Mouse (Mus musculus) neural tube, embryonic 15.5 days (tissue): ENCODE data around the gene Mettl16. TPM values are rescaled to one million over a fixed set of nuclear protein-coding genes. Genes with fewer than 3 reads are reported as not detected.
A peak's percentile ranks its signal among the peaks of the same experiment; 100 is the strongest.

Source experiments
- ATAC-seq: fragments of 200-750 bp; cut with Nextera tagmentation; 2 replicates; pipeline ENCODE4 v1.8.0; 2017; ENCODE audit warnings: mild to moderate bottlenecking, moderate TSS enrichment, moderate library complexity; ENCODE audit not compliant: low FRiP score
- H3K27ac ChIP-seq: fragments of 300-500 bp; sonication (generic); replicated peaks from 2 replicates; pipeline ENCODE4 v1.5.1; 2015; ENCODE audit warnings: mild to moderate bottlenecking, inconsistent platforms
- H3K27me3 ChIP-seq: fragments of 300-500 bp; sonication (generic); replicated peaks from 2 replicates; pipeline ENCODE4 v1.6.1; 2015; ENCODE audit warnings: inconsistent platforms
- H3K36me3 ChIP-seq: fragments of 300-500 bp; sonication (generic); 2 replicates; pipeline ENCODE4 v1.6.1; 2015; ENCODE audit warnings: inconsistent platforms
- H3K4me1 ChIP-seq: fragments of 300-500 bp; sonication (generic); 2 replicates; pipeline ENCODE4 v1.6.1; 2015; ENCODE audit warnings: inconsistent platforms
- H3K4me2 ChIP-seq: fragments of 300-500 bp; sonication (generic); 2 replicates; pipeline ENCODE4 v1.6.1; 2015; ENCODE audit warnings: inconsistent platforms, mild to moderate bottlenecking, moderate library complexity
- H3K4me3 ChIP-seq: fragments of 300-500 bp; sonication (generic); replicated peaks from 2 replicates; pipeline ENCODE4 v1.5.1; 2015; ENCODE audit warnings: mild to moderate bottlenecking, inconsistent platforms
- H3K9ac ChIP-seq: fragments of 300-500 bp; sonication (generic); replicated peaks from 2 replicates; pipeline ENCODE4 v1.6.1; 2015; ENCODE audit warnings: mild to moderate bottlenecking, inconsistent platforms
- H3K9me3 ChIP-seq: fragments of 300-500 bp; sonication (generic); replicated peaks from 2 replicates; pipeline ENCODE4 v1.6.1; 2016; ENCODE audit warnings: inconsistent platforms
- WGBS: fragments of 180-500 bp; shearing (Covaris S2); methylation state at CpG from one replicate; pipeline ENCODE4 v1.1.7; 2015; ENCODE audit warnings: mixed read lengths; 5-methylcytosine and 5-hydroxymethylcytosine counted together
- polyA plus RNA-seq: library from polyadenylated mRNA; unstranded; fragments of >200 nt; fragmentation: Nextera tagmentation; extraction: Ambion mirVana; gene quantifications from 2 replicates; pipeline ENCODE4 v1.2.1, GENCODE M21; 2015

Mettl16 gene
- polyA plus RNA-seq, 1 experiment from 2014 or later: 45.5 TPM

DNA sequence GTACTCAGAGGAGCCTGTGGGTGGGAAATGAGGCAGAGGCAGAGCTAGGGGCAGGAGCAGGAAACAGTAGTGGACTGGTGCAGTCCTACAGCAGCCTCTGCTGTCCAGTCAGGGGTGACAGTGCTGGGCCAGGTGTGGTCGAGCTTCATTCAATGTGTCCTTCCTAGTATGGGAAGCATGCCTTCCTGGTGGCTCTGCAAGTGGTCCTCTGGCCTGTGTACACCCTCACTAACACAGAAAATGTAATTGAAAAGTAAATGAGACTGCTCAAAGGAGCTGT, 63.7 kb downstream of the Mettl16 start:
- no peak for ATAC-seq
- no peak overlapping the region for H3K9ac ChIP-seq
- H3K4me3 ChIP-seq: no peak overlapping the region
- H3K36me3 ChIP-seq: no peaks in the 10 kb centered on the region
- no peak overlapping the region for H3K27ac ChIP-seq
- peaks cover 67% of the 10 kb centered on the region for H3K4me1 ChIP-seq
- no peaks in the 10 kb centered on the region for H3K27me3 ChIP-seq
- WGBS: 69% methylated on average over 1 of the region's 1 CpGs
- no peak overlapping the region for H3K4me2 ChIP-seq
- no peaks in the 10 kb centered on the region for H3K9me3 ChIP-seq

DNA sequence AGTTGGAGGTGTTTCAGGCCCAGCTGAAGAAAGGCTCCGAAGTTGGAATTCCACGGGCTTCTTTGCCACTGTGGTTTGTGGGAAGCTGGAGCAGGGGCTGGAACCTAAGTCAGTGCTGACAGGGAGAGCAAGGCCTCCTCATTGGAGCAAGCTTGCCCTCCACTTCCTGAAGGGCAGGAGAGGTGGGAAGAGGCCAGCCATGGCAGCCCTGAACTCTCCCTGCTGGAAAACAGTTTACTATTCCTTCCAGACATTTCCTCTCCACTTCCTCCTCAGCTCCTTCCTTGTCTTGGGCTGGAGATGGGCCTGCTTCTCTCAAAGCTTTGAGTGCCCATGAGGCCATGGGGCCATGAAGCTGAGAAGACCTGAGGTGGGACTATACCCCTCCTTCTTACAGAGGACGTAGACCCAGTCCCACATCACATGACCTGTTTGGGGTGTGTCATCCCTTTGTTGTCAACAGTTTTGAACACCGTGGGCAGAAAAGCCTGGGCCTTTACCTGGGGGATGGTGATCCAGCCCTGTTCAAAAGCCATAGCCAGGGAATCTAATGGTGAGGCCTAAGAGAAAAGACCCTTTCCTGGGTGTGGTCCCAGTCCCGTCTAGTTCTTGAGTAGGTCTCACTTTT, 64.1 kb downstream of the Mettl16 start:
- Histone ChIP-seq H3K27ac (no peak overlapping the region), H3K4me1 (peaks cover 66% of the 10 kb centered on the region)

DNA sequence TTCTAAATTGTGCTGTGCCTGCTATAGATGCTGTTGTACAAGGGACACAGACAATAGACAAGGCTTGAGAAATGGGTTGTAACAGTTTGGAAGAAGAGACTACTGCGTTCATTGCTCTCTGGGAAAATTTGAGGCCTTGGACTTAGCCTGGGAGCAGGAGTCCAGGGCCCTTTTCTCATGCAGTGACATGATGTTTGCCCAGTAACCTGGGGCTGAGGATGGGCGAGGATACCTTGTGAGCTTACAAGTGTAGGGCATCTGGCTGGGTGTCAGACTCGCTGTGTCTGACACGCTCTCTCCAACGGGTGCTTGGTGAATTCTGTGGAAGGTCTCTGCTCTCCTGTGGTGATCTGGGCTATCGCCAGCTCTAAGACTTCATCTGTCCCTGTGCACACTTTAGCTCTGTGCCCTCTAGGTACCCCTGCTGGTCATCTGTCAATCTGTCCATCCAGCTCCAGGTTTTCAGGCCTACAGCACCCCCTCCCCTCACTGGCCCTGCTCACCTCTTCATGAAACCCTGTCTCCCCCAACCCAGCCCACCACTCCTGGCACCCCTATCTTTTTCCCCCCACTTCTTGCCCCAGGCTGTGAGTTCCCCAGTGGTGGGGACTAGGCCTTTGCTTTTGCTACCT, 65.1 kb downstream of the Mettl16 start:
- Histone ChIP-seq H3K4me1 (peaks cover 64% of the 10 kb centered on the region), H3K27ac (no peak overlapping the region), H3K9me3 (no peaks in the 10 kb centered on the region), H3K36me3 (no peaks in the 10 kb centered on the region), H3K4me2 (no peak overlapping the region), H3K4me3 (no peak overlapping the region), H3K27me3 (no peaks in the 10 kb centered on the region), H3K9ac (no peak overlapping the region)
- ATAC-seq: no peak
- WGBS: 82% methylated on average over 6 of the region's 6 CpGs

More for the DNA sequence above, 64.1 kb downstream of the Mettl16 start:
- Histone ChIP-seq H3K4me2 (no peak overlapping the region), H3K36me3 (no peaks in the 10 kb centered on the region), H3K9me3 (no peaks in the 10 kb centered on the region), H3K9ac (no peak overlapping the region), H3K4me3 (no peak overlapping the region), H3K27me3 (no peaks in the 10 kb centered on the region)
- ATAC-seq: no peak
- WGBS: 63% methylated on average over 5 of the region's 5 CpGs

DNA sequence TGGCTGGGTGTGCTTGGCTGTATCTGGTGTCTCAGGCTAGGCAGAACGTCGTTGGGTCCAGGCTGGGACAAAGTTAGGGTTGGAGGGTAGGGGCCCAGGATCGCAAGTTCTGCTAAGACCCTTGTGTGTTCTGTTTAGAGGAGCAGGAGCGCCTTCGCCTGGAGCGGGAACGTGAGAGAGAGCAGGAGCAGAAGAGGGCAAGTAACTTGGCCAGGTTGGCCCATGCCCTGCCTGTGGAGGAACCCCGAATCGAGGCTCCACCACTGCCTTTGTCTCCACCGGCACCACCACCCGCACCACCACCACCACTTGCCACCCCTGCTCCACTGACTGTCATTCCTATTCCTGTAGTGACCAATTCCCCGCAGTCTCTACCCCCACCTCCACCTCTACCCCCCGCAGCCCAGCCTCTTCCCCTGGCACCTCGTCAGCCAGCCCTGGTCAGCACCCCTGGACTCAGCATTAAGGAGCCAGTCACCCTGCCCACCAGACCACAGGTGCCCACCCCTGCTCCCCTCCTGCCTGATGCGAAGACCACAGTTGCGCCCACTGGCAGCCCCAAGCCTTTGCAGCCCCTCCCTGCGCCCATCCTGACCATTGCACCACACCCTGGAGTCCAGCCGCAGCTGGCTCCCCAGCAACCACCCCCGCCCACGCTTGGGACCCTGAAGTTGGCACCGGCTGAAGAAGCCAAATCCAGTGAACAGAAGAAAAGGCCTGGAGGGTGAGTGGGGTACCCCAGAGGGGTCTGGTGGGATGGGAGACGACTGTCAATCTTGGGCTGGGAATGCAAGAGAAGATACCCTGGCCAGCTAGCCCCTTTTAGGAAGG, 65.8 kb downstream of the Mettl16 start:
- peaks cover 64% of the 10 kb centered on the region for H3K4me1 ChIP-seq
- no peak overlapping the region; the same call in 1 of the 2 replicates for H3K4me2 ChIP-seq
- no peak for ATAC-seq
- H3K36me3 ChIP-seq: no peaks in the 10 kb centered on the region
- no peaks in the 10 kb centered on the region for H3K9me3 ChIP-seq
- no peak overlapping the region for H3K4me3 ChIP-seq
- H3K27me3 ChIP-seq: no peaks in the 10 kb centered on the region
- no peak overlapping the region for H3K27ac ChIP-seq
- WGBS: 91% methylated on average over 22 of the region's 22 CpGs
- no peak overlapping the region; the same call in 1 of the 2 replicates for H3K9ac ChIP-seq

DNA sequence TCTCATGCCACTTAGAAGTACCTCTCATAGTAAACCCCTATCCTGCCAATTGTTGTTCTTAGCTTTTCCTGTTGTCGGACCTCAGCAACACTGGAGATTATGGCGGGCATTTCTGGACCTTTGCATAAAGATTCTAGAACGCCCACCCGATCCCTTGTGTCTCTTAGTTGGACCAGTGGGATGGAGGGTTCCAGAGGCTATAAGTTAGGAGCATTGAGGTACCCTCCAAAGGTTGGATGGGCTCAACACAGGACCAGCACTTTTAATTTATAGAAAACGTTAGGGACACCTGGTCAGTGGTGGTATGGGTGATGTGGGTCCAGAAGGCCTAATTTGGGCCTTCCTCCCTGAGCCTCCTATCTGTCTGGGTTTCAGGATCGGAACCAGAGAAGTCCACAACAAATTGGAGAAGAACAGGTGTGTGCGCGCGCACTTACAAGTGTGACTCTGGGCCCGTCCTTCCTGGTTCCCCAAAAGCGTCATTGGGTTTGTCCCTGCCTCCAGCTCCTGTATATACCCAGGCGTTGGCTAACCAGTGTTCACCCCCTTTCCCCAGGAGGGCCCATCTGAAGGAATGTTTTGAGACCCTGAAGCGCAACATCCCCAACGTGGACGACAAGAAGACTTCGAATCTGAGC, 66.5 kb downstream of the Mettl16 start:
- Histone ChIP-seq H3K4me1 (peaks cover 64% of the 10 kb centered on the region), H3K4me3 (peak overlapping the region; percentile 52), H3K27ac (peak overlapping the region; percentile 91), H3K27me3 (no peaks in the 10 kb centered on the region), H3K4me2 (peak overlapping the region; percentile 85), H3K9me3 (no peaks in the 10 kb centered on the region), H3K36me3 (peaks cover 4% of the 10 kb centered on the region), H3K9ac (peak overlapping the region; percentile 53)
- peak; percentile 0; the same call in 1 of the 2 replicates for ATAC-seq
- 51% methylated on average over 16 of the region's 16 CpGs for WGBS

DNA sequence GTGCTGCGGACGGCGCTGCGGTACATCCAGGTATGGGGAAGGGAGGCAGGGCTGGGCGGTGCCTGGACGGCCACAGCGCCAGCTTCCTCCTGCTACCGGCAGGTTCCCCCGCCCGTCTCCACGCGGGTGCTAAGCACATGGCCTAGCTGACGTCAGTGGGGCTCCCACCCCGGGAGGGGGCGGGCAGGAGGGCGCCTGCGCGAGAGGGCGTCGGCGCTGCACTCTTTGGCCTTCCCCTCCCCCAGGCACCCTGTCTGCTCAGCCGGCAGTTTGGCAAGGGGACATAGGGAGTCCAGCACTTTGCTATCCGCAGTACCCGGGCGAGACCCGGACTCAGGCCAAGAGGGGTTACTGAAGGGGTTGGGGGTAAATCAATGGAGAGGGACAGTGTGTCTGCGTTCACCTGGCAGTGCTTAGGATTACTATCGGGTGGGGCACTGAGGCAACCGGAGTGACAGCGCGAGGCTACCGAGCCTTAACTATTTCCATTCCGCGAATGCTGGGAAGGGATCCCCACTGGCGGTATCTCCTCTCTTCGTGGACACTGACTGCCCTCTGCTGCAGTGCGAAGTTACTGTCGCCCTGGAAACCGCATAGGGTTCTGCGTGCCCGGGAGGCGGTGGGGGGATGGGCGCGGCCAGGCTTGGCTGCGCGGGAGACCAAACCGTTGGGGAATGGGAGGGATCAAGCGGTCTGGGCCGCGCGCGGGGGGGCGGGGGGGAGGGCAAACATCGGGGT, 67.2 kb downstream of the Mettl16 start:
- peak overlapping the region; percentile 52 for H3K4me3 ChIP-seq
- H3K9me3 ChIP-seq: no peaks in the 10 kb centered on the region
- H3K27ac ChIP-seq: peak overlapping the region; percentile 91
- peak; percentile 66 for ATAC-seq
- WGBS: under 1% methylated on average over 44 of the region's 54 CpGs
- peak overlapping the region; percentile 53 for H3K9ac ChIP-seq
- H3K36me3 ChIP-seq: peaks cover 11% of the 10 kb centered on the region
- no peaks in the 10 kb centered on the region for H3K27me3 ChIP-seq
- H3K4me1 ChIP-seq: peaks cover 58% of the 10 kb centered on the region
- peak overlapping the region; percentile 85 for H3K4me2 ChIP-seq

DNA sequence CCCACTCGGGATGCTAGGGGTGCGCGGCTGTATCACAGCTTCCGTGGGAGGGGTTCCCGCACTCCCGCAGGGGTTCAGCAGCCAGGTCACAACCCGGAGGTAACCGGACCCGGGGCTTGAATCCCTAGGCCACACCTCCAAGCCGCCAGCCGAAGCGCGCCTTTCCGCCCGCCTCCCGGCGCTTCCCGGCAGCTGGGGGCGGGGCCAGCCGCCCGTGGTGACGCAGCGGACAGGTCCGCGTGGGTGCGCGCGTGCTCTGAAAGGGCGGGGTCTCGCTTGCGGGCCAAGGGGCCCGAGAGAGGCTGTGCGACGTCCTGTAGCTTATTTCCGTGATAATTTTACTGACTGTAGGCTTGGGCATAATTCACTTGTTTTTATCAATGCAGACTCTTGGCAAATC, 67.8 kb downstream of the Mettl16 start:
- Histone ChIP-seq H3K4me3 (peak overlapping the region; percentile 52), H3K27ac (peak overlapping the region; percentile 91), H3K4me1 (peaks cover 58% of the 10 kb centered on the region), H3K4me2 (peak overlapping the region; percentile 85), H3K9me3 (no peaks in the 10 kb centered on the region), H3K27me3 (no peaks in the 10 kb centered on the region), H3K36me3 (peaks cover 17% of the 10 kb centered on the region), H3K9ac (peak overlapping the region; percentile 53)
- WGBS: under 1% methylated on average over 35 of the region's 35 CpGs
- peak; percentile 73 for ATAC-seq

DNA sequence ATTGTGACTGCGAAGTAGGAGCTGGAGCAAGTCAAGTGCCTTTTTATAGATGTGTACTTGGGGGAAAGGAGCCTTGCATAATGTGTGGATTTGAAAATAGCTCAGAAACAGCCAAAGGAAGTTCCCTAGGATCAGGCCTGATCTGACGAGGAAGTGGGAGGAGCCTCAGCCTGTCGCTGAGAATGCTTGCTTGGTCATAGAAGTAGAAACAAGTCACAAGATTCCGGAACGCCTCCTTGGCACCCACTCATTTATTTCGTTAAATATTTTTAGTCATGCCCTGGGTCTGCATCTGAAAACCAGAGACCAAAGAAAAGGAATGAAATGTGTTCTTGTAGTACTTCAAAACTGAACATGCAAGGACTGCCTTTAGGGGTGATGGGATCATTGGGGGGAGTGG, 68.3 kb downstream of the Mettl16 start:
- Histone ChIP-seq H3K4me3 (peak overlapping the region; percentile 52), H3K27ac (peak overlapping the region; percentile 91), H3K9ac (peak overlapping the region; percentile 53; the same call in 1 of the 2 replicates), H3K27me3 (no peaks in the 10 kb centered on the region), H3K4me1 (peaks cover 56% of the 10 kb centered on the region), H3K9me3 (no peaks in the 10 kb centered on the region), H3K36me3 (peaks cover 22% of the 10 kb centered on the region), H3K4me2 (peak overlapping the region; percentile 85)
- 45% methylated on average over 6 of the region's 6 CpGs for WGBS
- no peak for ATAC-seq

DNA sequence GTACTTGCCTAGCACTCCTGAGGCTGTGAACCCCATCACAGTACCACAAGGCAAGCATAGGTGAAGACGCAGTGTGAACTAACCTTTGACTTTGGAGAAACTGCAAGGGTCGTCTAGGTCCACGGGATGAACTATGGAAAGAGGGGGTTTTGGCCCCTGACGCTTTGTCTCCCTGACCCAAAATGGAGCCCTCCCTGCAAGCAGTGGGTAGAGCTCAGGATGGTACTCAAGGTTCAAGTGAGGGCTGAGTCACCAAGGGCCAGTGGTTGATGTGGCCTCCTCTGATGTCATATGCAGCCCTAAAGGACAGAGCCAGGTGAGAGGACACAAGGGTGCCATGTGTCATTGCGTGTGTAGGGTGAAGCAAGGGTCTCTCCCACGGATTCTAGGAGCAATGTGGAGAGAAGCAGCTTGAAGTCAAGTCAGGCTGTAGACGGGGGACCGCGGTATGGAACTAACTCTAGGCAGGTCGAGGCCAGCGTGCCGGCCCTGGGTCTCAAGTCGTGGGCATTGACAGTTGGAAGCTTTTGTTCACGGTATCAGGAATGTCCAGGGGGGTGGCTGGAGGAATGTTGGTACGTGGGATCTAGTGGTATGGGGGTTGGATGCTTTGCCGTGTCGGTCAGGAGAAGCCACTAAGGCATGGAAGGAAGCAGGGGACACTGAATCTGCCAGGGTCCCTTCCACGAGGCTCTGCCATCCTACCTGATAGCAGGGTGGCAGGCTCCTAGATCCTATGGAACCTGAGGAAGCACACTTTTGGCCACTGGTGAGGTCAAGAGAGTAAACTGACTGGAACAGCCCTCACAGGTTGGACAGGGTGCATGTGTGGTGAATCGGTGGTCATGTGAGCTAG, 69.5 kb downstream of the Mettl16 start:
- no peak for ATAC-seq
- Histone ChIP-seq H3K4me3 (no peak overlapping the region), H3K27me3 (no peaks in the 10 kb centered on the region), H3K9ac (no peak overlapping the region), H3K4me1 (peaks cover 45% of the 10 kb centered on the region), H3K9me3 (no peaks in the 10 kb centered on the region), H3K4me2 (no peak overlapping the region), H3K27ac (no peak overlapping the region), H3K36me3 (peaks cover 25% of the 10 kb centered on the region)
- WGBS: 95% methylated on average over 19 of the region's 19 CpGs

DNA sequence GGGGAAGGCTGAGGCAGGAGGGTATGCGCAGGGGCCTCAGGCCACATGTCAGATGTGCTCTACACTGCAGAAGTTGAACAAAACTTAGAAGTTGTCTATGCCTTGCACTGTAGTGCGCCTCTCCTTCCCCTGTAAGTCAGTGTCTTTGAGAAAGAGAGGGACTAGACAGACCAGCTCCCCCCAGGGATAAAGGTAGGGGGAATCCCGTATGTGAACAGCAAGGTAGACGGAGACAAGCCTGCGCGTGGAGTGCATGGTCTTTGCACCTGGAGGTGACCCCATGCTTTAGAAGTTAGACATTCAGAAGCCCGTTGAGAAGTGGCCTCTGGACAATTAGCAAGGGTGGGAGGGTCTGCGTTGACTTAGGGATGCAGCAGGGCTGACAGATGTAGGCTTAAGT, 70.1 kb downstream of the Mettl16 start:
- H3K27me3 ChIP-seq: no peaks in the 10 kb centered on the region
- H3K27ac ChIP-seq: 0 out of 2 replicates have a peak overlapping the region, but pooled peaks have one; percentile 13
- H3K4me2 ChIP-seq: no peak overlapping the region
- H3K36me3 ChIP-seq: peaks cover 28% of the 10 kb centered on the region
- peaks cover 41% of the 10 kb centered on the region for H3K4me1 ChIP-seq
- 93% methylated on average over 8 of the region's 8 CpGs for WGBS
- H3K9me3 ChIP-seq: no peaks in the 10 kb centered on the region
- ATAC-seq: no peak
- H3K9ac ChIP-seq: no peak overlapping the region
- no peak overlapping the region for H3K4me3 ChIP-seq
